20 mouse cellular contexts compared by ENCODE assay signal in the genomic region with DNA sequence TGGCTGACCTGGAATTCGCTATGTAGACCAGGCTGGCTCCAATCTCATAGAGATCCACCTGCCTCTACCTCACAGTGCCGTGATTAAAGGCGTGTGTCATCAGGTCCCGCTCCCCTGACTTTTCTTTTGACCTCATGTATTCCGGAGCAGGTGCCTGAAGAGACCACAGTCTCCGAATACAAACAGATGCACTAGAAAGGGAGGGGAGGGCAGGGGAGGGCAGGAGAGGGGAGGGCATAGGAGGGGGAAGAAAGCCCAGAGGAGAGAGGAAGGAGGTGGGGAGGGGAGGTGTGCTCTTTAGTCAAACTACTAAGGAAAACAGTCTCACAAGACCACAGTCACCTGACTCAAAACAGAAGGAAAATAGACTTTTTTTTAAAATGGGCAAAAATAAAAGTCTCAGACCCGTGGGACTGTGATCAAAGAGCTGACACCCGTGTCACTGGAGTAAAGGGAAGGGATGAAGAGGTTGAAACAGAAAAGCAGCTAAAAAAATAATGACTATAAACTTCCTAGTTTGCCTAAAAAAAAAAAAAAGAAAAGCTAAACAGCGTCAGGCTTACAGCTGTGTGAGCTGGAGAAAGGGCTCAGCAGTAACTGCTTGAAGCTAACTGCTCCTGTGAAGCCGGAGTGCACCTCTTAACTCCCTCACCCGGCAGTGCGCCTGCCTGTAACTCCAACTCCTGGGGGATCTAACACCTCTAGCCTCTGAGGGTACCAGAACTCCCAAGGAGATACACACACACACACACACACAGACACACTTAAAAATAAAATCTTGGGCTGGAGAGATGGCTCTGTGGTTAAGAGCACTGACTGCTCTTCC. TPM values are rescaled to one million over a fixed set of nuclear protein-coding genes. Genes with fewer than 3 reads are reported as not detected.
DNase-seq lines count a peak whose midpoint lies in the region; ATAC-seq and TF ChIP-seq lines count a peak whose summit lies in the region.
"Had no signal": no experiment of that assay in that cellular context is flagged by ENCODE, and none has a peak within 500 bp of the region (broad histone marks: within the 10 kb centered on the region; RNA-seq: fewer than 3 reads in every experiment).

No protein-coding gene starts in this region.

- peak; percentile 60 to 62 for DNase-seq in spleen, postnatal 36 days (ENCODE audit: low spot score in 2 of 2)
- DNase-seq in spleen, adult 18-20 months, result no peak
- peak; percentile 48 for DNase-seq in thymus, adult 2 months
- DNase-seq in right cerebral cortex, postnatal 25 days, result no peak
- no peak for DNase-seq in lung, postnatal 36 days
- DNase-seq in kidney, postnatal 10 days, result no peak
- DNase-seq: adrenal gland, postnatal 10 days; cerebellum, adult 8-10 months; heart, postnatal 36 days; kidney, adult 18-20 months; kidney, postnatal 36 days had no signal

- H3K36me3 ChIP-seq in thymus, adult 2 months (ENCODE audit: control insufficient read depth, insufficient read depth, low read length), result no peaks in the 10 kb centered on the region
- no peaks in the 10 kb centered on the region for H3K36me3 ChIP-seq in intestine, postnatal 0 days (ENCODE audit: control insufficient read depth, insufficient read depth)
- H3K36me3 ChIP-seq: embryonic facial prominence, embryonic 15.5 days; forebrain, embryonic 12.5 days; heart, embryonic 12.5 days; liver, embryonic 15.5 days had no signal

- TF ChIP-seq POLR2A in thymus, adult 2 months (IDR thresholded peaks at IDR 0.05; ENCODE audit: control insufficient read depth, extremely low read depth, insufficient read depth, low read length, poor library complexity), result no peak

- 0 out of 2 replicates have a peak, but pooled peaks cover 2% of the 10 kb centered on the region for H3K9me3 ChIP-seq in intestine, postnatal 0 days (ENCODE audit: control insufficient read depth)
- H3K9me3 ChIP-seq: embryonic facial prominence, embryonic 15.5 days; forebrain, embryonic 12.5 days; liver, embryonic 15.5 days had no signal

- H3K27ac ChIP-seq in thymus, adult 2 months (ENCODE audit: control insufficient read depth, insufficient read depth, low read length), result peak overlapping the region; percentile 93
- H3K27ac ChIP-seq in intestine, postnatal 0 days (ENCODE audit: low read depth, low read length), result no peak overlapping the region
- H3K27ac ChIP-seq: embryonic facial prominence, embryonic 15.5 days; forebrain, embryonic 12.5 days; liver, embryonic 15.5 days had no signal

- peaks cover 35% of the 10 kb centered on the region for H3K4me1 ChIP-seq in thymus, adult 2 months (replicated peaks; ENCODE audit: control insufficient read depth, insufficient read depth, low read length)
- H3K4me1 ChIP-seq in intestine, postnatal 0 days (replicated peaks; ENCODE audit: control insufficient read depth, insufficient read depth, low read length), result no peaks in the 10 kb centered on the region
- H3K4me1 ChIP-seq: forebrain, embryonic 12.5 days had no signal

- H3K27me3 ChIP-seq in thymus, adult 2 months (ENCODE audit: control insufficient read depth, insufficient read depth, low read length), result no peaks in the 10 kb centered on the region
- H3K27me3 ChIP-seq in intestine, postnatal 0 days (replicated peaks; ENCODE audit: control insufficient read depth, insufficient read depth, low read length), result no peaks in the 10 kb centered on the region
- H3K27me3 ChIP-seq: embryonic facial prominence, embryonic 15.5 days; forebrain, embryonic 12.5 days; heart, embryonic 12.5 days; liver, embryonic 15.5 days; megakaryocyte, embryonic 14.5 days had no signal

- WGBS in thymus, adult 2 months, result 7% methylated on average over 12 of the region's 12 CpGs
- WGBS in intestine, postnatal 0 days, result 81% methylated on average over 12 of the region's 12 CpGs

- no peak overlapping the region for H3K9ac ChIP-seq in intestine, postnatal 0 days (ENCODE audit: low read depth, low read length)
- H3K9ac ChIP-seq: embryonic facial prominence, embryonic 15.5 days; forebrain, embryonic 12.5 days; heart, embryonic 12.5 days; liver, embryonic 15.5 days had no signal

- ATAC-seq in common myeloid progenitor, adult 5-6 weeks (replicated peaks; ENCODE audit: low read depth, poor library complexity, severe bottlenecking), result peak; percentile 9; the same call in 1 of the 2 replicates
- ATAC-seq in intestine, postnatal 0 days, result no peak
- ATAC-seq: hindbrain, embryonic 16.5 days; lung, postnatal 0 days had no signal

- H3K4me3 ChIP-seq in thymus, adult 2 months (ENCODE audit: control insufficient read depth, insufficient read depth, low read length), result no peak overlapping the region
- no peak overlapping the region for H3K4me3 ChIP-seq in intestine, postnatal 0 days (ENCODE audit: low read depth, low read length)
- H3K4me3 ChIP-seq: embryonic facial prominence, embryonic 15.5 days; forebrain, embryonic 12.5 days; heart, embryonic 12.5 days; liver, embryonic 15.5 days; megakaryocyte, embryonic 14.5 days had no signal

- TF ChIP-seq CTCF in thymus, adult 2 months (IDR thresholded peaks at IDR 0.05; ENCODE audit: borderline replicate concordance, control insufficient read depth, extremely low read depth, insufficient read depth, low read length, poor library complexity), result no peak
- no peak for TF ChIP-seq CTCF in intestine, postnatal 0 days (IDR thresholded peaks at IDR 0.05; ENCODE audit: low read depth)

- no peak overlapping the region for H3K4me2 ChIP-seq in intestine, postnatal 0 days (replicated peaks; ENCODE audit: low read depth)
- H3K4me2 ChIP-seq: embryonic facial prominence, embryonic 15.5 days; forebrain, embryonic 12.5 days; heart, embryonic 12.5 days had no signal

RNA-seq across cellular contexts. Expression of a gene that starts 41.7 kb away (rescaled TPM):
- total RNA-seq in common myeloid progenitor, adult 5-6 weeks (2017), result 29.3 and 30.4 TPM in 2 replicates
- 4.7 and 5.4 TPM in 2 replicates for polyA plus RNA-seq in thymus, adult 2 months (2012; rRNA removed)
- 8.8 and 9.6 TPM in 2 replicates for polyA plus RNA-seq in intestine, postnatal 0 days (2015; fragmentation: Nextera tagmentation; extraction: Ambion mirVana)

RNA-seq across cellular contexts. Expression of a gene that starts 42.0 kb away (rescaled TPM):
- total RNA-seq in common myeloid progenitor, adult 5-6 weeks (2017), result 280 and 311 TPM in 2 replicates
- polyA plus RNA-seq in thymus, adult 2 months (2012; rRNA removed), result 71.0 and 73.5 TPM in 2 replicates
- 116 and 123 TPM in 2 replicates for polyA plus RNA-seq in intestine, postnatal 0 days (2015; fragmentation: Nextera tagmentation; extraction: Ambion mirVana)

Comparison
In these comparisons a context has a peak if more than half of its experiments do, and no peak if none do; other contexts are left out.
1. DNase-seq: peak in spleen, postnatal 36 days (2 of 2) and thymus, adult 2 months (single experiment); none in spleen, adult 18-20 months (0 of 2), right cerebral cortex, postnatal 25 days (single experiment), lung, postnatal 36 days (single experiment) and kidney, postnatal 10 days (single experiment).